Mouse (Mus musculus): ENCODE measurements around the gene Hepacam. TPM values are rescaled to one million over a fixed set of nuclear protein-coding genes. Genes with fewer than 3 reads are reported as not detected.

The Hepacam gene
- polyA plus RNA-seq, 1 experiment: 0.67 TPM

- TF ChIP-seq POLR2A (IDR thresholded peaks at IDR 0.05; ENCODE audit: borderline replicate concordance, control insufficient read depth, low read depth, low read length) (no peak), CTCF (IDR thresholded peaks at IDR 0.05; ENCODE audit: control insufficient read depth, insufficient read depth, low read length) (no peak)
- WGBS: 78% methylated on average over 7 of the region's 7 CpGs
These were observed 8.3 kb upstream of the Hepacam start for GRCm38 (mm10) chr9:37358713-37359330.

GRCm38 (mm10) chr9:37359331-37360220, 7.6 kb upstream of the Hepacam start:
- Histone ChIP-seq H3K4me3 (replicated peaks; ENCODE audit: control insufficient read depth, low read depth, low read length) (no peak overlapping the region), H3K4me1 (ENCODE audit: control insufficient read depth, insufficient read depth, low read length) (no peaks in the 10 kb centered on the region), H3K27ac (ENCODE audit: control insufficient read depth, insufficient read depth, low read depth, low read length, poor library complexity) (no peak overlapping the region)
- WGBS: 72% methylated on average over 6 of the region's 6 CpGs
- TF ChIP-seq CTCF (IDR thresholded peaks at IDR 0.05; ENCODE audit: control insufficient read depth, insufficient read depth, low read length) (no peak), POLR2A (IDR thresholded peaks at IDR 0.05; ENCODE audit: borderline replicate concordance, control insufficient read depth, low read depth, low read length) (no peak)

More at GRCm38 (mm10) chr9:37358713-37359330, 8.3 kb upstream of the Hepacam start:
- H3K27ac ChIP-seq (ENCODE audit: control insufficient read depth, insufficient read depth, low read depth, low read length, poor library complexity): no peak overlapping the region
- no peaks in the 10 kb centered on the region for H3K4me1 ChIP-seq (ENCODE audit: control insufficient read depth, insufficient read depth, low read length)
- no peak overlapping the region for H3K4me3 ChIP-seq (replicated peaks; ENCODE audit: control insufficient read depth, low read depth, low read length)

- Histone ChIP-seq H3K4me1 (ENCODE audit: control insufficient read depth, insufficient read depth, low read length) (no peaks in the 10 kb centered on the region), H3K27ac (ENCODE audit: control insufficient read depth, insufficient read depth, low read depth, low read length, poor library complexity) (no peak overlapping the region), H3K4me3 (replicated peaks; ENCODE audit: control insufficient read depth, low read depth, low read length) (no peak overlapping the region)
- no peak for TF ChIP-seq CTCF (IDR thresholded peaks at IDR 0.05; ENCODE audit: control insufficient read depth, insufficient read depth, low read length)
- TF ChIP-seq POLR2A (IDR thresholded peaks at IDR 0.05; ENCODE audit: borderline replicate concordance, control insufficient read depth, low read depth, low read length): no peak
These were observed 5.1 kb upstream of the Hepacam start for GRCm38 (mm10) chr9:37362084-37362483.

GRCm38 (mm10) chr9:37362881-37363280, 4.3 kb upstream of the Hepacam start:
- H3K27ac ChIP-seq (ENCODE audit: control insufficient read depth, insufficient read depth, low read depth, low read length, poor library complexity): no peak overlapping the region
- no peak overlapping the region for H3K4me3 ChIP-seq (replicated peaks; ENCODE audit: control insufficient read depth, low read depth, low read length)
- TF ChIP-seq POLR2A (IDR thresholded peaks at IDR 0.05; ENCODE audit: borderline replicate concordance, control insufficient read depth, low read depth, low read length) (no peak), CTCF (IDR thresholded peaks at IDR 0.05; ENCODE audit: control insufficient read depth, insufficient read depth, low read length) (no peak)
- 50% methylated on average over 1 of the region's 1 CpGs for WGBS
- no peaks in the 10 kb centered on the region for H3K4me1 ChIP-seq (ENCODE audit: control insufficient read depth, insufficient read depth, low read length)

- H3K4me3 ChIP-seq (replicated peaks; ENCODE audit: control insufficient read depth, low read depth, low read length): no peak overlapping the region
- H3K4me1 ChIP-seq (ENCODE audit: control insufficient read depth, insufficient read depth, low read length): no peaks in the 10 kb centered on the region
- no peak overlapping the region for H3K27ac ChIP-seq (ENCODE audit: control insufficient read depth, insufficient read depth, low read depth, low read length, poor library complexity)
- WGBS: 71% methylated on average over 3 of the region's 3 CpGs
- TF ChIP-seq CTCF (IDR thresholded peaks at IDR 0.05; ENCODE audit: control insufficient read depth, insufficient read depth, low read length): no peak
- TF ChIP-seq POLR2A (IDR thresholded peaks at IDR 0.05; ENCODE audit: borderline replicate concordance, control insufficient read depth, low read depth, low read length): no peak
These were observed 3.6 kb upstream of the Hepacam start for GRCm38 (mm10) chr9:37363551-37363950.

GRCm38 (mm10) chr9:37364392-37364791, 2.8 kb upstream of the Hepacam start:
- TF ChIP-seq CTCF (IDR thresholded peaks at IDR 0.05; ENCODE audit: control insufficient read depth, insufficient read depth, low read length) (no peak), POLR2A (IDR thresholded peaks at IDR 0.05; ENCODE audit: borderline replicate concordance, control insufficient read depth, low read depth, low read length) (no peak)
- H3K4me1 ChIP-seq (ENCODE audit: control insufficient read depth, insufficient read depth, low read length): no peaks in the 10 kb centered on the region
- no peak overlapping the region for H3K4me3 ChIP-seq (replicated peaks; ENCODE audit: control insufficient read depth, low read depth, low read length)
- no peak overlapping the region for H3K27ac ChIP-seq (ENCODE audit: control insufficient read depth, insufficient read depth, low read depth, low read length, poor library complexity)
- WGBS: 81% methylated on average over 3 of the region's 3 CpGs

GRCm38 (mm10) chr9:37365706-37366105, 1.4 kb upstream of the Hepacam start:
- Histone ChIP-seq H3K4me1 (ENCODE audit: control insufficient read depth, insufficient read depth, low read length) (no peaks in the 10 kb centered on the region), H3K27ac (ENCODE audit: control insufficient read depth, insufficient read depth, low read depth, low read length, poor library complexity) (no peak overlapping the region), H3K4me3 (replicated peaks; ENCODE audit: control insufficient read depth, low read depth, low read length) (no peak overlapping the region)
- WGBS: 72% methylated on average over 5 of the region's 5 CpGs
- TF ChIP-seq POLR2A (IDR thresholded peaks at IDR 0.05; ENCODE audit: borderline replicate concordance, control insufficient read depth, low read depth, low read length) (no peak), CTCF (IDR thresholded peaks at IDR 0.05; ENCODE audit: control insufficient read depth, insufficient read depth, low read length) (no peak)

- Histone ChIP-seq H3K27ac (ENCODE audit: control insufficient read depth, insufficient read depth, low read depth, low read length, poor library complexity) (no peak overlapping the region), H3K4me3 (replicated peaks; ENCODE audit: control insufficient read depth, low read depth, low read length) (no peak overlapping the region), H3K4me1 (ENCODE audit: control insufficient read depth, insufficient read depth, low read length) (no peaks in the 10 kb centered on the region)
- 75% methylated on average over 11 of the region's 11 CpGs for WGBS
- TF ChIP-seq CTCF (IDR thresholded peaks at IDR 0.05; ENCODE audit: control insufficient read depth, insufficient read depth, low read length) (no peak), POLR2A (IDR thresholded peaks at IDR 0.05; ENCODE audit: borderline replicate concordance, control insufficient read depth, low read depth, low read length) (no peak)
These were observed 1.1 kb downstream of the Hepacam start for GRCm38 (mm10) chr9:37368081-37368830.
